Mouse (Mus musculus): Measurements from ENCODE around the gene Nptn.
A peak's percentile ranks its signal among the peaks of the same experiment; 100 is the strongest.

- TF ChIP-seq EP300 (optimal IDR thresholded peaks at IDR 0.05) (no peak), CTCF (IDR thresholded peaks at IDR 0.05; ENCODE audit: low read depth) (peak; percentile 62)
Measured at GRCm38 (mm10) chr9:58567682-58568081, 14.4 kb upstream of the Nptn start.

Data from stomach, postnatal 0 days (tissue).